Mouse (Mus musculus) lung, adult 2 months (tissue): ENCODE results near the gene Ankfy1. TPM values are rescaled to one million over a fixed set of nuclear protein-coding genes. Genes with fewer than 3 reads are reported as not detected.
A peak's percentile ranks its signal among the peaks of the same experiment; 100 is the strongest.
"Not testable (repeated sequence)": the region's sequence is repeated elsewhere in the genome, so short reads cannot be mapped to it uniquely, and the experiment has no call there.

ENCODE experiments used
- DNase-seq: peaks from one replicate; pipeline ENCODE4 v3.0.0; 2022
- H3K4me1 ChIP-seq: fragments of 200-500 bp; 2 replicates; pipeline ENCODE4 v1.6.1; 2011; ENCODE audit warnings: low read length; ENCODE audit not compliant: control insufficient read depth, insufficient read depth
- H3K4me3 ChIP-seq: fragments of 200-500 bp; replicated peaks from 2 replicates; pipeline ENCODE3; 2011; ENCODE audit warnings: low read depth, mild to moderate bottlenecking, control low read depth, low read length; ENCODE audit errors: extremely low read depth
- CTCF ChIP-seq: fragments of 200-500 bp; IDR thresholded peaks from 2 replicates; pipeline ENCODE4 v1.5.1; 2011; ENCODE audit warnings: mild to moderate bottlenecking, low read length, control low read depth; ENCODE audit not compliant: insufficient read depth
- POLR2A ChIP-seq: fragments of 200-500 bp; IDR thresholded peaks from 2 replicates; pipeline ENCODE4 v1.6.1; 2011; ENCODE audit warnings: low read depth, mild to moderate bottlenecking, control low read depth, low read length, borderline replicate concordance; ENCODE audit errors: extremely low read depth
- WGBS: fragments of 180-500 bp; shearing (Covaris S2); methylation state at CpG from one replicate; pipeline ENCODE4 v1.1.7; 2018; 5-methylcytosine and 5-hydroxymethylcytosine counted together
- polyA plus RNA-seq: library from polyadenylated mRNA; depleted of rRNA; stranded (reverse); fragments of >200 nt; gene quantifications from 2 replicates; pipeline ENCODE4 v1.2.3, GENCODE M21; 2012

Ankfy1 gene
- polyA plus RNA-seq, 1 experiment = 33.4 TPM

GRCm38 (mm10) chr11:72739048-72739447, 49.2 kb downstream of the Ankfy1 start:
- no peak for TF ChIP-seq CTCF
- no peak overlapping the region for H3K4me3 ChIP-seq
- WGBS = 87% methylated on average over 1 of the region's 1 CpGs
- H3K4me1 ChIP-seq = peaks cover 9% of the 10 kb centered on the region
- no peak for DNase-seq

- WGBS = 17% methylated on average over 2 of the region's 2 CpGs
- peak; percentile 22; the same call in 1 of the 2 replicates for TF ChIP-seq CTCF
- TF ChIP-seq POLR2A = no peak
- Histone ChIP-seq H3K4me1 (peaks cover 4% of the 10 kb centered on the region), H3K4me3 (no peak overlapping the region)
- DNase-seq = peak; percentile 18
Observed at GRCm38 (mm10) chr11:72751956-72752355, 62.1 kb downstream of the Ankfy1 start.

- TF ChIP-seq CTCF = no peak
- TF ChIP-seq POLR2A = no peak
- no peak overlapping the region for H3K4me3 ChIP-seq
- 95% methylated on average over 5 of the region's 5 CpGs for WGBS
- DNase-seq = no peak
- H3K4me1 ChIP-seq = no peaks in the 10 kb centered on the region
Observed at GRCm38 (mm10) chr11:72758316-72758715, 68.5 kb downstream of the Ankfy1 start.

GRCm38 (mm10) chr11:72759581-72759980, 69.8 kb downstream of the Ankfy1 start:
- 86% methylated on average over 6 of the region's 6 CpGs for WGBS
- Histone ChIP-seq H3K4me3 (no peak overlapping the region), H3K4me1 (no peaks in the 10 kb centered on the region)
- no peak for DNase-seq
- TF ChIP-seq CTCF (no peak), POLR2A (no peak)

- TF ChIP-seq POLR2A = no peak
- no peak for TF ChIP-seq CTCF
- no peak for DNase-seq
- no peaks in the 10 kb centered on the region for H3K4me1 ChIP-seq
- WGBS = 72% methylated on average over 1 of the region's 1 CpGs
- no peak overlapping the region for H3K4me3 ChIP-seq
Observed at GRCm38 (mm10) chr11:72760781-72761180, 71.0 kb downstream of the Ankfy1 start.

GRCm38 (mm10) chr11:72764270-72764669, 74.5 kb downstream of the Ankfy1 start:
- 76% methylated on average over 4 of the region's 4 CpGs for WGBS
- no peak overlapping the region for H3K4me3 ChIP-seq
- TF ChIP-seq POLR2A (no peak), CTCF (no peak)
- H3K4me1 ChIP-seq = no peaks in the 10 kb centered on the region
- DNase-seq = no peak

GRCm38 (mm10) chr11:72767716-72768115, 77.9 kb downstream of the Ankfy1 start:
- Histone ChIP-seq H3K4me3 (no peak overlapping the region), H3K4me1 (no peaks in the 10 kb centered on the region)
- TF ChIP-seq CTCF (no peak), POLR2A (no peak)
- no peak for DNase-seq
- WGBS = 86% methylated on average over 8 of the region's 8 CpGs

- Histone ChIP-seq H3K4me3 (no peak overlapping the region), H3K4me1 (no peaks in the 10 kb centered on the region)
- DNase-seq = no peak
- TF ChIP-seq CTCF = no peak
- TF ChIP-seq POLR2A = no peak
- 83% methylated on average over 3 of the region's 3 CpGs for WGBS
Observed at GRCm38 (mm10) chr11:72769061-72769460, 79.3 kb downstream of the Ankfy1 start.

GRCm38 (mm10) chr11:72770324-72770723, 80.5 kb downstream of the Ankfy1 start:
- Histone ChIP-seq H3K4me1 (no peaks in the 10 kb centered on the region), H3K4me3 (no peak overlapping the region)
- TF ChIP-seq CTCF = no peak
- no peak for TF ChIP-seq POLR2A
- DNase-seq = no peak
- 91% methylated on average over 3 of the region's 3 CpGs for WGBS

GRCm38 (mm10) chr11:72770816-72771215, 81.0 kb downstream of the Ankfy1 start:
- DNase-seq = no peak
- WGBS = 73% methylated on average over 5 of the region's 5 CpGs
- Histone ChIP-seq H3K4me1 (no peaks in the 10 kb centered on the region), H3K4me3 (no peak overlapping the region)
- TF ChIP-seq CTCF = no peak
- no peak for TF ChIP-seq POLR2A

GRCm38 (mm10) chr11:72771461-72771860, 81.7 kb downstream of the Ankfy1 start:
- TF ChIP-seq POLR2A (no peak), CTCF (no peak)
- no peaks in the 10 kb centered on the region for H3K4me1 ChIP-seq
- H3K4me3 ChIP-seq = no peak overlapping the region
- DNase-seq = no peak
- 41% methylated on average over 4 of the region's 4 CpGs for WGBS

GRCm38 (mm10) chr11:72772611-72773010, 82.8 kb downstream of the Ankfy1 start:
- H3K4me3 ChIP-seq, DNase-seq, H3K4me1 ChIP-seq: not testable (repeated sequence)
- WGBS = 45% methylated on average over 1 of the region's 1 CpGs
